Mouse (Mus musculus) limb, embryonic 15.5 days (tissue): Measurements from ENCODE around the gene Alx3. TPM values are rescaled to one million over a fixed set of nuclear protein-coding genes. Genes with fewer than 3 reads are reported as not detected.

ENCODE experiments used
- ATAC-seq: fragments of 200-750 bp; cut with Nextera tagmentation; 2 replicates; pipeline ENCODE4 v1.8.0; 2017; ENCODE audit warnings: low read depth, moderate TSS enrichment; ENCODE audit not compliant: insufficient number of reproducible peaks, low FRiP score, low TSS enrichment
- H3K27ac ChIP-seq: fragments of 300-500 bp; sonication (generic); 2 replicates; pipeline ENCODE4 v1.5.1; 2015; ENCODE audit warnings: moderate library complexity, mild to moderate bottlenecking, inconsistent platforms
- H3K27me3 ChIP-seq: fragments of 300-500 bp; sonication (generic); 2 replicates; pipeline ENCODE4 v1.6.1; 2015; ENCODE audit warnings: inconsistent platforms
- H3K36me3 ChIP-seq: fragments of 300-500 bp; sonication (generic); 2 replicates; pipeline ENCODE4 v1.6.1; 2015; ENCODE audit warnings: inconsistent platforms
- H3K4me1 ChIP-seq: fragments of 300-500 bp; sonication (generic); 2 replicates; pipeline ENCODE4 v1.6.1; 2015; ENCODE audit warnings: inconsistent platforms
- H3K4me2 ChIP-seq: fragments of 300-500 bp; sonication (generic); 2 replicates; pipeline ENCODE4 v1.6.1; 2015; ENCODE audit warnings: mild to moderate bottlenecking, inconsistent platforms
- H3K4me3 ChIP-seq: fragments of 300-500 bp; sonication (generic); 2 replicates; pipeline ENCODE4 v1.5.1; 2015; ENCODE audit warnings: mild to moderate bottlenecking, inconsistent platforms
- H3K9ac ChIP-seq: fragments of 300-500 bp; sonication (generic); 2 replicates; pipeline ENCODE4 v1.6.1; 2015; ENCODE audit warnings: inconsistent platforms
- H3K9me3 ChIP-seq: fragments of 300-500 bp; sonication (generic); 2 replicates; pipeline ENCODE4 v1.6.1; 2016; ENCODE audit warnings: inconsistent platforms
- WGBS: fragments of 180-500 bp; shearing (Covaris S2); methylation state at CpG from one replicate; pipeline ENCODE4 v1.1.7; 2015; 5-methylcytosine and 5-hydroxymethylcytosine counted together
- polyA plus RNA-seq: library from polyadenylated mRNA; unstranded; fragments of >200 nt; fragmentation: Nextera tagmentation; extraction: Ambion mirVana; gene quantifications from 2 replicates; pipeline ENCODE4 v1.2.1, GENCODE M21; 2015

Gene Alx3
- polyA plus RNA-seq, 1 experiment from 2014 or later: 10.4 TPM

- no peak overlapping the region for H3K27ac ChIP-seq
- no peak overlapping the region for H3K4me3 ChIP-seq
- 0 out of 2 replicates have a peak, but pooled peaks cover 3% of the 10 kb centered on the region for H3K27me3 ChIP-seq
- H3K36me3 ChIP-seq: no peaks in the 10 kb centered on the region
- H3K9me3 ChIP-seq: no peaks in the 10 kb centered on the region
- H3K9ac ChIP-seq: no peak overlapping the region
- H3K4me2 ChIP-seq: no peak overlapping the region
- H3K4me1 ChIP-seq: peaks cover 16% of the 10 kb centered on the region; the same call in 1 of the 2 replicates
- ATAC-seq: no peak
- 34% methylated on average over 3 of the region's 3 CpGs for WGBS
Measured at GRCm38 (mm10) chr3:107565331-107565730, 29.5 kb upstream of the Alx3 start.

GRCm38 (mm10) chr3:107567766-107568165 is 27.1 kb upstream of the Alx3 start:
- WGBS: 63% methylated on average over 7 of the region's 7 CpGs
- Histone ChIP-seq H3K4me1 (peaks cover 6% of the 10 kb centered on the region; the same call in 1 of the 2 replicates), H3K27ac (no peak overlapping the region), H3K4me3 (no peak overlapping the region), H3K36me3 (no peaks in the 10 kb centered on the region), H3K4me2 (no peak overlapping the region), H3K27me3 (0 out of 2 replicates have a peak, but pooled peaks cover 3% of the 10 kb centered on the region), H3K9ac (no peak overlapping the region), H3K9me3 (no peaks in the 10 kb centered on the region)
- no peak for ATAC-seq

GRCm38 (mm10) chr3:107568721-107569120 is 26.1 kb upstream of the Alx3 start:
- no peak overlapping the region for H3K27ac ChIP-seq
- no peak overlapping the region for H3K4me3 ChIP-seq
- 0 out of 2 replicates have a peak, but pooled peaks cover 3% of the 10 kb centered on the region for H3K27me3 ChIP-seq
- H3K36me3 ChIP-seq: no peaks in the 10 kb centered on the region
- H3K9ac ChIP-seq: no peak overlapping the region
- no peak overlapping the region for H3K4me2 ChIP-seq
- H3K9me3 ChIP-seq: no peaks in the 10 kb centered on the region
- peaks cover 3% of the 10 kb centered on the region; the same call in 1 of the 2 replicates for H3K4me1 ChIP-seq
- WGBS: 58% methylated on average over 4 of the region's 4 CpGs
- no peak for ATAC-seq

DNA sequence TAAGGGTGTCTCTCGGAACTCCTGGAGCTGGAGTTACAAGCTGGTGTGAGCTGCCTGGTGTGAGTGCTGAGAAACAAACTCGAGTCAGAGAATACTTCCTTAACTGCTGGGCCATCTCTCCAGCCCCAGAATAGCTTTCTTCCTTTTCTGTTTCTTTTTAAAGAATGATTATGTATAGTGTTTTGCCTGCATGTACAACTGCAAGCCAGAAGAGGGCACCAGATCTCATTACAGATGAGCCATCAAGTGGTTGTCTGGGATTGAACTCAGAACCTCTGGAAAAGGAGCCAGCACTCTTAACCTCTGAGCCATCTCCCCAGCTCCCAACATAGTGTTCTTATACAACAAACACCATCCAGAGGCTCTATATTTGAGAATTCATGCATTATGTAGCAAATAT is 23.6 kb upstream of the Alx3 start:
- Histone ChIP-seq H3K27me3 (0 out of 2 replicates have a peak, but pooled peaks cover 3% of the 10 kb centered on the region), H3K36me3 (no peaks in the 10 kb centered on the region), H3K27ac (no peak overlapping the region), H3K9ac (no peak overlapping the region), H3K4me3 (no peak overlapping the region), H3K9me3 (no peaks in the 10 kb centered on the region), H3K4me1 (no peaks in the 10 kb centered on the region), H3K4me2 (no peak overlapping the region)
- no peak for ATAC-seq
- WGBS: 41% methylated on average over 2 of the region's 2 CpGs

DNA sequence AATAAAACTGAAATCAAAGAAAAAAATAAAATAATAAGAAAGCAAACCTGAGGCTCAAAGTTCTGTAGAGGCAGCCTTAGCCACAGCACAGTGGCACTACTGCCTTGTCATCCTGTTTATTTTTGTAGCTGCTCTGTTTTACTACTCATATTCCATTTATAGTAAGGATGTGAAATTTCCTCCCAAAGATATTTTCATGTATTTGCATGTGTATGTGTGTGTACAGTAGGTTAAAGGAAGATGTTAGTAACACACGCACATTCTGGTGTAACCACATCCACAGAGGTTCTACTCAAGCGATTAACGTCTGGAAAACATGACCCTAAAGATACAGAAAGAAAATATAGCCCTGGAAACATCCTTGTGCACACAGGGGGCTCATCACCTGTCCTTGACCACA is 18.0 kb upstream of the Alx3 start:
- 89% methylated on average over 3 of the region's 3 CpGs for WGBS
- Histone ChIP-seq H3K4me2 (no peak overlapping the region), H3K27ac (no peak overlapping the region), H3K4me3 (no peak overlapping the region), H3K9me3 (no peaks in the 10 kb centered on the region), H3K4me1 (peaks cover 11% of the 10 kb centered on the region; the same call in 1 of the 2 replicates), H3K27me3 (peaks cover 22% of the 10 kb centered on the region), H3K9ac (no peak overlapping the region), H3K36me3 (no peaks in the 10 kb centered on the region)
- ATAC-seq: no peak

DNA sequence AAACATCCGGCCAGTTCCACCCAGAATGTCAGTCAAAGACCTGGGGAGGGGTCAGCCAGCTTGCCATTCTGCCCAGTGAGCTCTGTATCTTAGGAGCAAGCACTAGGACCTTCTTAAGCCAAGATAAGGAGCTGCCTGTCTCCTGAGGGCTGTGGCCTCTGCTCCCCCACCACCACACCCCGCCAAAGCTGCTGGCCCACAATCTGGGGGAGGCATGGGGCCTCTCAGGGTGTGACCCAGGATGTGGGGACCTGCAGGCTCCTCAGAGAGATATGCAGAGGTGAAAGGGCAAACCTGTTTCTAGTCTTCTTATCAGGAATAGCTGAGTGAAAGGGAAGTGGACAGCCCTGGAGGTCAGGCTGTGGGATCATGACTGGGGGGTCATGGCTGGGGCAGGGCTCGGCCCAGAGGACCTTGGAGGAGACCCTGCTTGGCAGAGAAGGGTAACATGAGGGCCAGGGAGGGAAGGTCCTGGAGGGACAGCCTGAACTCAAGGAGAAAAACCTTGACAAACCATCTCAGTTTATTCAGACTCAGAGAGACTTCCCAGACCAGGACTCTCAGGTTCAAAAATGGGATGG is 16.9 kb upstream of the Alx3 start:
- no peak for ATAC-seq
- H3K9me3 ChIP-seq: no peaks in the 10 kb centered on the region
- no peak overlapping the region for H3K4me3 ChIP-seq
- H3K9ac ChIP-seq: no peak overlapping the region
- peaks cover 25% of the 10 kb centered on the region for H3K27me3 ChIP-seq
- no peak overlapping the region for H3K4me2 ChIP-seq
- peaks cover 17% of the 10 kb centered on the region for H3K4me1 ChIP-seq
- no peaks in the 10 kb centered on the region for H3K36me3 ChIP-seq
- 39% methylated on average over 3 of the region's 3 CpGs for WGBS
- H3K27ac ChIP-seq: no peak overlapping the region

DNA sequence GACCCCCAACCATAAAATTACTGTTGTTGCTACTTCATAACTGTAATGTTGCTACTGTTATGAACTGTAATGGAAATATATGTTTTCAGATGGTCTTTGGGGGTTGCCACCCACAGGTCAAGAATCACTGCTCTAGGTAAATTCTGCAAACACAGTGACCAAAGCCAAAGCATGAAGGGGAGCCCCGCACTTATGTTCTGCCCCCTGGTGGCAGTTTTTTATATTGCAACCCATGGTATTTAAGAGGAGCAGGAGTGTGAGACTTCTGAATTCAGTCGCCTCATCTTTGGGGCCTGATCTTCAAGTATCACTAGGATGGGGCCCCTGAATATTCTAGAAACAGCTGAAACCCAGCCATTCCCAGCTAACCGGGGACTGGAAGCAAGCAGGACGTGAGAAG is 15.4 kb upstream of the Alx3 start:
- Histone ChIP-seq H3K9me3 (no peaks in the 10 kb centered on the region), H3K9ac (no peak overlapping the region), H3K36me3 (no peaks in the 10 kb centered on the region), H3K4me2 (no peak overlapping the region), H3K27me3 (peaks cover 41% of the 10 kb centered on the region), H3K27ac (no peak overlapping the region), H3K4me3 (no peak overlapping the region), H3K4me1 (peaks cover 28% of the 10 kb centered on the region)
- 22% methylated on average over 4 of the region's 4 CpGs for WGBS
- ATAC-seq: no peak

GRCm38 (mm10) chr3:107581103-107582010 is 13.5 kb upstream of the Alx3 start:
- WGBS: 10% methylated on average over 15 of the region's 15 CpGs
- H3K9ac ChIP-seq: no peak overlapping the region
- H3K4me3 ChIP-seq: no peak overlapping the region
- H3K27me3 ChIP-seq: peaks cover 60% of the 10 kb centered on the region
- no peaks in the 10 kb centered on the region for H3K9me3 ChIP-seq
- no peak overlapping the region for H3K27ac ChIP-seq
- H3K4me1 ChIP-seq: peaks cover 28% of the 10 kb centered on the region
- no peaks in the 10 kb centered on the region for H3K36me3 ChIP-seq
- no peak overlapping the region for H3K4me2 ChIP-seq
- no peak for ATAC-seq

DNA sequence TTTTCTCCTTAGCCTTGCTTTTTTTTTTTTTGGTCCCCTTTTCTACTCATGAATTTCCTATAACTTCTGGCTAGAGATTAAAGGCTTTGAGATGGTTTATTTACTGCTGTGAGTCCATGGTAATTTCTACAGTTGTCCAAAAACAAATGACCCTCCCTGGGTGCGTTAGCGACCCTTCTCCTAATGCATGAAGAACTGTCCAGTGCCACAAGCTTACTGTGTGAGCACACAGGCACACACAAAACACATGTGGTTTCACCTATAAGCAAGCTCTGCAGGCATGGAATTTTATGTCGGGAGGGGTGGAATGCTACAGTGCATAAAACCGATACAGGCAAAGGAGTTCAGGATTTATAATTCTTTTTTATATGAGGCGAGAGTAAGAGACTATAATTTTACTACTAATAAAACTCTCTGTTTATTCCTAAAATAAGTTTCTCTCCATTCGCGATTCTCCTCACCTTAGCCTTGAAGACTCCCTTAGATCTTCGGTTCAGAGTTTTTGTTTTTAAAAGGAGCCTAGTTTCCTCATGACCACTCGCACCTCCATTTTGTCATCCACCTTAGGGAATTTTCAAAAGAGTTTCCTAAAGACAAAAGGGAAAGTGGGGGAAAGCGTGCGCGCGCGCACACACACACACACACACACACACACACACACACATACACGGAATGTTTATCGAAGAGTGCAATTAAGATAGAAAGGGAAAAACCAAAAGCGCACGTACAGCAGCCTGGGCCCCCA is 12.5 kb upstream of the Alx3 start:
- ATAC-seq: no peak
- peak overlapping the region; percentile 62 for H3K4me2 ChIP-seq
- no peak overlapping the region for H3K27ac ChIP-seq
- H3K36me3 ChIP-seq: no peaks in the 10 kb centered on the region
- H3K9me3 ChIP-seq: no peaks in the 10 kb centered on the region
- 2% methylated on average over 18 of the region's 18 CpGs for whole genome bisulfite sequencing
- H3K4me3 ChIP-seq: peak overlapping the region; percentile 41
- H3K4me1 ChIP-seq: peaks cover 28% of the 10 kb centered on the region
- H3K9ac ChIP-seq: no peak overlapping the region
- H3K27me3 ChIP-seq: peaks cover 67% of the 10 kb centered on the region

DNA sequence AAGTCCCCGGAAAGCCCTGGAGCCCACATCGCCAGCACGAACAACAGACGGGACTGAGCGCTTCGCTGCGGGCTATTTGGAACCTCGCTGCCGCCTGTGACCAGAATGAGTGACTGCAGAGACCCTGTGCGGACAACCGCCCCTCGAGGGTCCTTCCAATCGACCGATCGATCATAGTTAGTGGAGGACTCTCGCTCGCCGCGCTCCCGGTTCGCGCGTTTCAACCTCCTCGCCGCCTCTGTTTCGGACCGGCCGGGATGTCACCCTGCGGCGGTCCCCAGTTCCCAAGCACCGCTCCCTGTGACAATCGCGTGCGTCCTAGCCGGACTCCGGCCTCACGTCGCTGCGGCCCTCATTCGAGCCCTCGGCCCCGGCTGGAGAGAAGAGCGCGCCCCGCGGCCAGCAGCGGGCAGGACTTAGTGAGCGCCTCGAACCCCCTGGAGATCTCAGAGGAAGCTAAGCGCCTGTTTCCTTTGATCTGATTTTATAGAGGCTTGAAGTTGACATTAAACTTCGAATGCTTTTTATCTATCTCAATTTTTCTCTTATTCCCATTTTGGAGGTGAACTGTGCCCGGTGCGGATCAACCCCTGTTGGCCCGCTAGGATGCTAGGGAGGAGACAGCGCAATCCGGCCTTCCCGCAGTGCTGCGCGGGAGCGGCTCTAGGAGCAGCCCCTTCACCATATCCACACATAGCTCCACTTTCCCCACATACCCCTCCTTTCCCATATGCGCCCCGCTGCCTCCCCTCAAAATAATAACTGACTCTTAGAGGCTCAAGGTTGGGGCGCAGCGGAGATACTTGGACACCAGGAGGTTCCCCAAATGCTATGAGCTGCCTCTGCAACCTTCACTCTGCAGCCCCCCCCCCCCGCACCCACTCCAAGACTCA is 11.7 kb upstream of the Alx3 start:
- Histone ChIP-seq H3K4me1 (peaks cover 28% of the 10 kb centered on the region), H3K4me3 (peak overlapping the region; percentile 41), H3K4me2 (peak overlapping the region; percentile 62), H3K9me3 (no peaks in the 10 kb centered on the region), H3K27me3 (peaks cover 73% of the 10 kb centered on the region), H3K9ac (peak overlapping the region; percentile 31), H3K27ac (no peak overlapping the region; the same call in 1 of the 2 replicates), H3K36me3 (no peaks in the 10 kb centered on the region)
- ATAC-seq: no peak
- 2% methylated on average over 65 of the region's 65 CpGs for whole genome bisulfite sequencing

GRCm38 (mm10) chr3:107583893-107584292 is 10.9 kb upstream of the Alx3 start:
- no peak overlapping the region for H3K4me3 ChIP-seq
- ATAC-seq: no peak
- no peak overlapping the region for H3K4me2 ChIP-seq
- H3K4me1 ChIP-seq: peaks cover 28% of the 10 kb centered on the region
- H3K36me3 ChIP-seq: no peaks in the 10 kb centered on the region
- H3K9me3 ChIP-seq: no peaks in the 10 kb centered on the region
- 22% methylated on average over 1 of the region's 1 CpGs for WGBS
- H3K27me3 ChIP-seq: peaks cover 78% of the 10 kb centered on the region
- no peak overlapping the region for H3K9ac ChIP-seq
- H3K27ac ChIP-seq: no peak overlapping the region
